Mouse (Mus musculus) effector memory CD4-positive, alpha-beta T cell, adult 7 months (primary cell): ENCODE measurements around the gene Hs3st2. TPM values are rescaled to one million over a fixed set of nuclear protein-coding genes. Genes with fewer than 3 reads are reported as not detected.

Experiments used
- polyA plus RNA-seq: library from polyadenylated mRNA; unstranded; fragments of 100-300 nt; shearing (Covaris generic); gene quantifications from one replicate; pipeline ENCODE4 v1.2.1, GENCODE M21; 2017

Gene Hs3st2
- polyA plus RNA-seq: 0.33 TPM

GRCm38 (mm10) chr7:121391225-121391983 lies at the start of gene Hs3st2:
Gene Hs3st2, plus strand, starts transcription at chr7:121391859.

